Mouse (Mus musculus): Measurements from ENCODE around the gene Vwa7. TPM values are rescaled to one million over a fixed set of nuclear protein-coding genes. Genes with fewer than 3 reads are reported as not detected.

Gene Vwa7
- total RNA-seq, 4 experiments from 2014 or later, result 8.0 to 18.8 (median 13.7) TPM

GRCm38 (mm10) chr17:35061299-35061698, 44.9 kb downstream of the Vwa7 start:
- DNase-seq (ENCODE audit: low spot score in 2 of 2), result no peak

DNA sequence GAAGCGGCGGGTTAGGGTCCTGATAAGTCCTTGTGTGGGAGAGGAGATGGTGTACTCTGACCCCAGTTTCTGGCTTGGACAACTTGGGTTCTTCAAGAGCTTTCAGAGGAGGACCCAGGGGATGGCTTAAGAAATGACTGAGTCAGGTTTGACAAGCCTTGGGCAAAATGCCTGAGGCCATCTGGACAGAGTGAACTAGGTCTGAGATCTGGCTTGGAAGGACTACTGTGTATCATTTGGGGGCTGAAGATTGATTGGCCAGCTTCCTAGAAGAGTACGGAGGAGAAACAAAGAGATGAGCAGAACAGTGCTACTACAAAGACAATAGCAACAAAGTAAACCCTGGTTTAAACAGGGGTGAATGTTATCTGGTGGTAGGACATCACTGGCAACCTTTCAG, 47.1 kb downstream of the Vwa7 start:
- DNase-seq (ENCODE audit: low spot score in 2 of 2), result no peak

DNA sequence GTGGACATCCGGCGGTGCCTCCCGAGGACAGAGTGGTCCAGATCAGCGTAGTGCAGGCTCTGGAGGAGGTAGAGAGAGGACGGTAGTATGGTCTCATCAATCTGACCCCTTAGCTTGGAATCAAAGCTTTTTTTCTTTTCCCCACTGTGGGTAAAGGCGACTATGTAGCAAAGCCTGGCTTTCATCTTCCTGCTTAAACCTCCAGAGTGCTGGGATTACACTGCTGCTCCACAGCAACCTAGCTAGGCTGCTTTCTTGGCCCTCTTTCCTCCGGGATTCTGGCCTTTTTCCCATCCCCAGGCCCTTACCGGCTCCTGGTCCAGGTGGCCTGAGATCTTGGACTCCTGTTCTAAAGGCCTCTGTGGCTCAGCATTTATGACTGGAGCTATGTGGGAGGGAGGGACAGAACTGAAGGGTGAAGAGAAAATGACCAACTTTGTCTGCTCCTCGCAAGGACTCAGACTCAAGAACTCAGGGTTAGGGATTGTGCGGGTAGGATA, 48.0 kb downstream of the Vwa7 start:
- DNase-seq (ENCODE audit: low spot score in 2 of 2), result no peak

DNA sequence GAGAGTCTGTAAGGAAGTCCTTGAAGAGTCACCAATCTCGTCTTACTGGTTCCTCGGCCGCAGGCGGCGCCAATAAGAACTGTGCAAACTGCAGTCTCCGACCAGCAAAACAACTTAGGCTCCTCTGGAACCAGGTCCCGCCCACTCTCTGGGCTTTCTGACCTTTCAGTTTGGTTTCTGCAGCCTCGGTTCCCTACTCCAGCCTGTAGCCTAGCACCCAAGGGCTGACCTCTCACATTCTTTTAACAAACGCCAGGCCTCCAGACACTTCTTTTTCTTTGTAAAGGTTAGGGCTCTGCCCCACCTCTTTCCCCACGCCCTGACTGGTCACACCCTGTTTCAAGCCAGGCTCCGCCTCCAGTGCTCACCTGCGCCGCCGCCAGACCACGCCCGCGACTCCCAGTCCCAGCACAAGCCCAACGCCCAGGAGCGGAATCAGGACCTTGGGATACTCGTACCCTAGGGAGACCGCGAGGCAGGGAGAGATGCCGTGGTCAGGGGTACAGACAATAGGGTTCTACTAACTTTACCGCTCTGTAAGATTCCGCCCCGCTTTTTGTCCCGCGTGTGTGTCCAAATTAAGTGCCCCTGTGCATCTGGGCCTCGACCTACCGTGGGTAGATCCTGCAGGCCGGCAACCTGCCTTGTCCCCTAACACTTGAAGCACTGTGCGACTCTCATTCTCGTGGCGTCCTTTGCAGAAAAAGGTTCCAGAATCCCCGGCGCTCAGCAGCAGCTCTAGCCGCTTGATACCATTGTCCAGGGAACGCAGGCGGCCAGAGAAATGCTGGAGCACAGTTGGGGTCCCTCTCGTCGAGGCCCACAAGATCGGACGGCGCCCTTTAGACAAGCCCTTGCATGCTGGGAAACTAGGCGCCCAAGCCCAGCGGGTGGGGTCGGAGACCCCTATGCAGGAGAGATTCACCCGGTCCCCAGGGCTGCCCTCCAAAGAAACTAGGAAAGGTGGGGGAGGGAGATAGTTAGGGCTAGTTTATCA, 48.9 kb downstream of the Vwa7 start, which contains the start of gene Ly6g6c:
Gene Ly6g6c (plus strand): TSS at position 438 of the 997 bp plus-strand sequence.
- peak in 1 of 2 experiments; percentile 53 for DNase-seq (ENCODE audit: low spot score in 2 of 2)

- DNase-seq (ENCODE audit: low spot score in 2 of 2), result no peak
These were observed 49.7 kb downstream of the Vwa7 start, which contains the start of gene Mpig6b for GRCm38 (mm10) chr17:35066084-35066483. Mpig6b (minus strand) TSS chr17:35066184.

DNA sequence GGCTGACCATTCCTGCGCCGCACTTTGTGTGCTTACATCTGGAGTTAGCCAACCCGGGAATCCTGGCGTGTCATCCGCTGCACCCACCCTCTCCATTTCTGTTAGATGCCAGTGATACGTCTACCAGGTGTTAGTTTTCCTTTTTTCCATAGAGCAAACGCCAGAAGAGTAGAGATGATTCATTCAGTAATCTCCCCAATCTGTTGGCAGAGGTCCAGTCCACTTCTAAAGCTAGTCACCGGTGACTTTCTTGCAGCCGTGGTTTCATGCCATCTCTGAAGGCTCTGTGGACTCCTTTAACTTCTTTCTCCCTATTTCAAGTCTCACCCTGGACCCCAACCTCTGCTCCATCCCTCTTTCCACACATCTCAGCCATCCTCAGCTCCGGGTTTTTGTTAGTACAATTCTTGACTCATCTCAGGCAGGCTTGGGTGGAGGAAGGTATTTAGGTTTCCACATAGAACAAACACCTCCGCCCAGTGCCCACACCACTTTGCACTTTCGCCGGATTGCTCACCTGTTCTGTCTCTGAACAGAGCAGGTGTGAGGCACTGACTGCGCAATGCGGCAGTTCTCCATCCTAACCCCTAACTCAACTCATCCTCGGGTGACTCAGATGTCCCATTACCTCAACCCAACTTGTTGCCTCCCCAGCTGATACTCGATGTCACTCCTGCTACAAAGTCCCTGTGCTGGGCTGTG, 52.0 kb downstream of the Vwa7 start:
- DNase-seq (ENCODE audit: low spot score in 2 of 2), result no peak

DNA sequence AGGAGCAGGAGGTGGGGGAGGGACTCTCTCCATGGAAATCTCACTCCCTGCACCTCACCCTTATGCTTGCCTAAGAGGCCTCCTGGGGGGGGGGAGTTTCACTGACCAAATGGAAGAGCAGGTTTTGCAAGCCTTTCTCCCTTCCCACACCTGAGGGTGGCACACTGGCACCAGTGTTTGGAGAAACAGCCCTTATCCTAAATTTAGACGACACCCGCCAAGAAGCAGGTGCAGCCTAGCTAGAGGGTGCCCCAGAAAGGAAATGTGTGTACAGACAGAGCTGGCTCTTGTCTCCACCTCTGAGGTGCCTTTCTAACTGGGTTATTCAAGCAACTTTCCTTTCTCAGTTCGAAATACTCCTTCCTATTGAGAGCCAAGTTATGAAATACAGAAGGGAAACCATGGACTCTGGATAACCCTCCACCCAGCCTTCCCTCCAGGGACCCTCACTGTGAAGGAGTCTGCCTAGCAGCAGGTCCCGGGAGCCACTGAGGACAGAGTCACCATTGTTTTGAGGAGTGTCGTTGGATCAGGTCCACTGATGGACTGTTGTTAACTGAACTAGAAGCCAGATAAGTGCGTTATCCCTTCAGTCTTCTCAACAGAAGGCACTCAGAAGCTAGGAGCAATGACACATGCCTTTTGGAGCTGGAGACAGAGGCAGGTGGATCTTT, 54.3 kb downstream of the Vwa7 start:
- DNase-seq (ENCODE audit: low spot score in 2 of 2), result no peak

DNA sequence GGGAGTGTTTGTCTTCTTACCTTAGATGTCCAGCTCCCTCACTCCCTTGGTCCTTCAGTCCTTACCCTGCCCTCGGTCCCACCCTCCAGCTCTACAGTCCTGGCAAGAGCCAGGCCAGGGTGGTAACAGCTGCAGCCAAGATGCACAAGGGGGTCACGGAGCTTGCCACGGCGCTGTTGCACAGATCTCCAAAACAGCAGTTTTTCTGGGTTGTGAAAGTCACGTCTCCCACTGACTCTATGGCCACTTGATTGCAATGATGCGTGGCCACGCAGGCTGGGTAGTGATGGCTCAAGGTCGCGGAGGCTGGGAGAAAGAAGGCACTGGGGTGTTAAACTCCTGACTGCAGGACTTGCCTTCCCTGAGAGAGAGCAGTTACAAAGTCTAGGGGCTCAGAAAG, 55.1 kb downstream of the Vwa7 start:
- no peak for DNase-seq (ENCODE audit: low spot score in 2 of 2)

DNA sequence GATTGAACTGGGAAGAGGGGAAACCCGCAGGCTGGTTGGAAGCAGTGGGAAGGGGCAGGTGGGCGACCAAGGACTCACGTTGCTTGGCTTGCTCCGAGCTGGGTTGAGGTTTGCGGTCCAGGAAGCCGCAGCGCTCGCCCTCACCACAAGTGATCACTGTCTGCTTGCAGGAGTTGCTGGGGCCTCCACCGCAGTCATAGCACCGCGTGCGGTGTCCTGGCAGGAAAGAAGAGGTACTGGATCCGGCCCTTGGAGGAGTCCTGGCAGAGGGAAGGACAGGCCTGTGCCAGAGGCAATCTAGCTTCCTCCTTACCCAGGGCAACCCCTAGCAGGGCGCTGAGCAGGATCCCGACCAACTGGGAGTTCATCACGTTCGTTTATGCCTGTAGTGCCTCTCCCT, 57.7 kb downstream of the Vwa7 start:
- no peak for DNase-seq (ENCODE audit: low spot score in 2 of 2)

Other genes with a start within 250 kb of the Vwa7 start
- 1 to 10 TPM in 1 of 4 experiments, under 1 TPM in 1, not detected in 2; 0.34 to 3.1 TPM for gene Cyp21a1, start 212.0 kb upstream of the Vwa7 start, total RNA-seq (2022)
- 1 to 10 TPM; 5.6 to 8.0 (median 6.9) TPM for gene Stk19, start 179.6 kb upstream of the Vwa7 start, total RNA-seq (2022)
- 1 to 10 TPM; 7.3 to 9.9 (median 8.6) TPM for gene Dxo, start 179.6 kb upstream of the Vwa7 start, total RNA-seq (2022)
- gene Skiv2l, start 166.4 kb upstream of the Vwa7 start, total RNA-seq (2022), result 10 to 100 TPM; 21.3 to 23.4 (median 21.9) TPM
- 10 to 100 TPM in 1 of 4 experiments, 1 to 10 TPM in 3; 7.6 to 10.4 (median 8.9) TPM for gene Nelfe, start 166.2 kb upstream of the Vwa7 start, total RNA-seq (2022)
- gene Cfb, start 154.1 kb upstream of the Vwa7 start, total RNA-seq (2022), result 1 to 10 TPM in 3 of 4 experiments, under 1 TPM in 1; 0.56 to 6.3 (median 2.8) TPM
- gene Zbtb12, start 137.1 kb upstream of the Vwa7 start, total RNA-seq (2022), result 1 to 10 TPM; 7.3 to 7.9 (median 7.6) TPM
- not detected for gene Gm20547, start 134.5 kb upstream of the Vwa7 start, total RNA-seq (2022)
- 1 to 10 TPM in 3 of 4 experiments, under 1 TPM in 1; 0.73 to 2.3 (median 2.2) TPM for gene C2, start 118.3 kb upstream of the Vwa7 start, total RNA-seq (2022)
- 10 to 100 TPM; 31.2 to 37.2 (median 33.4) TPM for gene Ehmt2, start 118.1 kb upstream of the Vwa7 start, total RNA-seq (2022)
- under 1 TPM in 2 of 4 experiments, not detected in 2; 0.15 TPM for gene Slc44a4, start 102.1 kb upstream of the Vwa7 start, total RNA-seq (2022)
- gene Neu1, start 85.3 kb upstream of the Vwa7 start, total RNA-seq (2022), result 10 to 100 TPM in 2 of 4 experiments, 1 to 10 TPM in 2; 8.8 to 11.6 (median 10.5) TPM
- 10 to 100 TPM in 1 of 4 experiments, 1 to 10 TPM in 3; 2.4 to 13.6 (median 3.7) TPM for gene Hspa1b, start 57.3 kb upstream of the Vwa7 start, total RNA-seq (2022)
- gene Gm20481, start 46.7 kb upstream of the Vwa7 start, total RNA-seq (2022), result not detected
- gene Hspa1a, start 44.4 kb upstream of the Vwa7 start, total RNA-seq (2022), result 10 to 100 TPM in 1 of 4 experiments, 1 to 10 TPM in 3; 4.2 to 17.8 (median 5.3) TPM
- gene Hspa1l, start 43.9 kb upstream of the Vwa7 start, total RNA-seq (2022), result 10 to 100 TPM; 19.4 to 26.1 (median 20.2) TPM
- 10 to 100 TPM; 11.7 to 15.7 (median 13.0) TPM for gene Lsm2, start 34.7 kb upstream of the Vwa7 start, total RNA-seq (2022)
- 10 to 100 TPM; 37.3 to 42.8 (median 41.0) TPM for gene Vars, start 15.6 kb upstream of the Vwa7 start, total RNA-seq (2022)
- not detected for gene Sapcd1, start 11.4 kb downstream of the Vwa7 start, total RNA-seq (2022)
- gene Msh5, start 30.2 kb downstream of the Vwa7 start, total RNA-seq (2022), result not detected
- 1 to 10 TPM; 5.2 to 9.0 (median 6.6) TPM for gene Clic1, start 33.4 kb downstream of the Vwa7 start, total RNA-seq (2022)
- gene Ddah2, start 42.5 kb downstream of the Vwa7 start, total RNA-seq (2022), result 1 to 10 TPM; 4.3 to 6.2 (median 5.1) TPM
- gene Ly6g6c, start 48.8 kb downstream of the Vwa7 start, total RNA-seq (2022), result not detected
- gene Mpig6b, start 49.6 kb downstream of the Vwa7 start, total RNA-seq (2022), result not detected
- gene Ly6g6e, start 60.3 kb downstream of the Vwa7 start, total RNA-seq (2022), result not detected
- gene Ly6g6d, start 61.5 kb downstream of the Vwa7 start, total RNA-seq (2022), result 1 to 10 TPM in 1 of 4 experiments, under 1 TPM in 2, not detected in 1; 0.53 to 1.8 (median 0.99) TPM
- gene Ly6g6f, start 69.0 kb downstream of the Vwa7 start, total RNA-seq (2022), result not detected
- gene Abhd16a, start 72.7 kb downstream of the Vwa7 start, total RNA-seq (2022), result 100 to 1,000 TPM in 1 of 4 experiments, 10 to 100 TPM in 3; 84.1 to 107 (median 92.9) TPM
- not detected for gene Ly6g5c, start 91.7 kb downstream of the Vwa7 start, total RNA-seq (2022)
- gene Ly6g5b, start 98.8 kb downstream of the Vwa7 start, total RNA-seq (2022), result not detected
- gene Gpank1, start 104.9 kb downstream of the Vwa7 start, total RNA-seq (2022), result 10 to 100 TPM in 1 of 4 experiments, 1 to 10 TPM in 3; 8.6 to 11.4 (median 9.3) TPM
- gene Csnk2b, start 105.5 kb downstream of the Vwa7 start, total RNA-seq (2022), result 100 to 1,000 TPM; 169 to 216 (median 180) TPM
- gene D17H6S53E, start 109.8 kb downstream of the Vwa7 start, total RNA-seq (2022), result 10 to 100 TPM; 13.6 to 22.6 (median 17.0) TPM
- gene Apom, start 115.5 kb downstream of the Vwa7 start, total RNA-seq (2022), result not detected
- gene Bag6, start 118.6 kb downstream of the Vwa7 start, total RNA-seq (2022), result 100 to 1,000 TPM; 206 to 247 (median 236) TPM
- gene Prrc2a, start 148.3 kb downstream of the Vwa7 start, total RNA-seq (2022), result 10 to 100 TPM; 90.5 to 98.3 (median 94.6) TPM
- gene Aif1, start 159.5 kb downstream of the Vwa7 start, total RNA-seq (2022), result under 1 TPM in 2 of 4 experiments, not detected in 2; 0.52 to 0.72 TPM
- gene Lst1, start 171.9 kb downstream of the Vwa7 start, total RNA-seq (2022), result under 1 TPM in 2 of 4 experiments, not detected in 2; 0.73 to 0.92 TPM
- not detected for gene Ltb, start 177.9 kb downstream of the Vwa7 start, total RNA-seq (2022)
- under 1 TPM in 1 of 4 experiments, not detected in 3; 0.31 TPM for gene Tnf, start 185.4 kb downstream of the Vwa7 start, total RNA-seq (2022)
- gene Lta, start 188.8 kb downstream of the Vwa7 start, total RNA-seq (2022), result under 1 TPM; 0.53 to 0.76 (median 0.65) TPM
- not detected for gene Gm16181, start 204.3 kb downstream of the Vwa7 start, total RNA-seq (2022)
- gene Atp6v1g2, start 217.1 kb downstream of the Vwa7 start, total RNA-seq (2022), result 1 to 10 TPM; 1.3 to 2.3 (median 1.9) TPM
- 1 to 10 TPM; 6.3 to 8.6 (median 8.0) TPM for gene Nfkbil1, start 219.2 kb downstream of the Vwa7 start, total RNA-seq (2022)
- gene Ddx39b, start 225.2 kb downstream of the Vwa7 start, total RNA-seq (2022), result 10 to 100 TPM; 77.1 to 93.9 (median 81.7) TPM
- 10 to 100 TPM; 31.3 to 52.9 (median 41.7) TPM for gene H2-D1, start 246.2 kb downstream of the Vwa7 start, total RNA-seq (2022)